8 mouse cellular contexts compared by ENCODE assay signal in genomic region chr16:20535296-20536080, GRCm38 (mm10). TPM values are rescaled to one million over a fixed set of nuclear protein-coding genes. Genes with fewer than 3 reads are reported as not detected.
DNase-seq lines count a peak whose midpoint lies in the region; ATAC-seq and TF ChIP-seq lines count a peak whose summit lies in the region.

Gene Ap2m1, plus strand, starts transcription at chr16:20535478.

- no peaks in the 10 kb centered on the region for H3K27me3 ChIP-seq in forebrain, embryonic 15.5 days

- H3K36me3 ChIP-seq in ES-E14 (ENCODE audit: control insufficient read depth, insufficient read depth, low read length, poor library complexity, severe bottlenecking), result peaks cover 18% of the 10 kb centered on the region
- peaks cover 42% of the 10 kb centered on the region for H3K36me3 ChIP-seq in forebrain, embryonic 15.5 days

- peak; percentile 82; the same call in 1 of the 2 replicates for TF ChIP-seq POLR2A in lung, adult 2 months (IDR thresholded peaks at IDR 0.05; ENCODE audit: borderline replicate concordance, extremely low read depth, low read depth, low read length)

- H3K9me3 ChIP-seq in ES-E14 (ENCODE audit: control insufficient read depth, insufficient read depth, low read depth, low read length), result no peaks in the 10 kb centered on the region
- H3K9me3 ChIP-seq in forebrain, embryonic 15.5 days, result no peaks in the 10 kb centered on the region

- intact Hi-C loops in heart, postnatal 25 days (cut with DNase I), result loop anchor here (5.0 kb wide), 1 partner anchor 182 kb away; the partner anchor contains the start of genes Clcn2 and Polr2h

- H3K27ac ChIP-seq in ES-E14 (ENCODE audit: insufficient read depth, low read depth, low read length, poor library complexity, severe bottlenecking), result peak within 1 kb of the TSS; percentile 82
- H3K27ac ChIP-seq in forebrain, embryonic 15.5 days (replicated peaks), result peak within 1 kb of the TSS; percentile 80

- DNase-seq in ES-E14 (ENCODE audit: low read depth, low spot score), result peak; percentile 94
- DNase-seq in cerebellum, adult 11-12 months, result peak; percentile 98
- DNase-seq in heart, postnatal 25 days (ENCODE audit: low spot score), result peak; percentile 92
- DNase-seq in layer of hippocampus, adult 18-20 months (ENCODE audit: low spot score in 2 of 2), result peak; percentile 95 to 98
- peak; percentile 90 for DNase-seq in lung, adult 2 months
- peak; percentile 87 to 97 for DNase-seq in thymus, adult 18-20 months

- in situ Hi-C loops in ES-E14 (cut with MboI; ENCODE audit: low sequenced_read_pairs in 2 of 2, unreplicated experiment in 2 of 2), result no loop called here

- H3K4me1 ChIP-seq in ES-E14 (ENCODE audit: control insufficient read depth in 2 of 2, insufficient read depth in 2 of 2, low read length in 2 of 2, poor library complexity in 1 of 2), result peaks cover 5 to 15% of the 10 kb centered on the region in 2 experiments; a peak in 3 of 4 replicates
- peaks cover 26% of the 10 kb centered on the region for H3K4me1 ChIP-seq in forebrain, embryonic 15.5 days
- H3K4me1 ChIP-seq in lung, adult 2 months (ENCODE audit: control insufficient read depth, insufficient read depth, low read length), result peaks cover 10% of the 10 kb centered on the region

- no peak for TF ChIP-seq CTCF in lung, adult 2 months (IDR thresholded peaks at IDR 0.05; ENCODE audit: insufficient read depth, low read length)

- H3K9ac ChIP-seq in ES-E14 (ENCODE audit: insufficient read depth, low read depth, low read length, poor library complexity, severe bottlenecking), result peak within 1 kb of the TSS; percentile 95
- H3K9ac ChIP-seq in forebrain, embryonic 15.5 days (replicated peaks), result peak within 1 kb of the TSS; percentile 97

- under 1% methylated on average over 52 of the region's 52 CpGs for WGBS in forebrain, embryonic 15.5 days
- under 1% methylated on average over 52 of the region's 52 CpGs for WGBS in lung, adult 2 months

- peak within 1 kb of the TSS; percentile 72 to 97 for H3K4me3 ChIP-seq in ES-E14 (ENCODE audit: insufficient read depth in 1 of 2, low read depth in 1 of 2, low read length in 2 of 2, poor library complexity in 1 of 2, severe bottlenecking in 1 of 2)
- H3K4me3 ChIP-seq in forebrain, embryonic 15.5 days, result peak within 1 kb of the TSS; percentile 88
- peak within 1 kb of the TSS; percentile 96 for H3K4me3 ChIP-seq in lung, adult 2 months (replicated peaks; ENCODE audit: extremely low read depth, low read depth, low read length)

- peak; percentile 99 for ATAC-seq in forebrain, embryonic 15.5 days (replicated peaks)
- peak; percentile 99 for ATAC-seq in neutrophil, adult 5-6 weeks (ENCODE audit: extremely low read depth, insufficient number of reproducible peaks, low FRiP score, poor library complexity, severe bottlenecking)

- H3K4me2 ChIP-seq in forebrain, embryonic 15.5 days (replicated peaks), result peak within 1 kb of the TSS; percentile 87

TF ChIP-seq in ES-E14, 5 proteins besides CTCF, POLR2A, EP300 and RAD21:
- TF ChIP-seq HCFC1 (IDR thresholded peaks at IDR 0.05; ENCODE audit: borderline replicate concordance, insufficient read depth, low read length) (peak; percentile 100), MAFK (IDR thresholded peaks at IDR 0.05; ENCODE audit: insufficient read depth, low read depth, low read length) (no peak), ZC3H11A (IDR thresholded peaks at IDR 0.05; ENCODE audit: borderline replicate concordance, low read depth, low read length) (no peak), ZNF384 (IDR thresholded peaks at IDR 0.05; ENCODE audit: low read depth, low read length) (no peak; the same call in 1 of the 2 replicates), CHD2 (IDR thresholded peaks at IDR 0.05; ENCODE audit: low read depth, low read length) (0 out of 2 replicates have a peak, but pooled peaks have one; percentile 80)

RNA-seq across cellular contexts. Expression of gene Ap2m1, which starts in this region (rescaled TPM):
- 170 and 236 TPM in 2 replicates for total RNA-seq in ES-E14 (2012; rRNA removed)
- polyA plus RNA-seq in forebrain, embryonic 15.5 days (2015; fragmentation: Nextera tagmentation; extraction: Ambion mirVana), result 1,124 and 1,145 TPM in 2 replicates
- 100 to 1,000 TPM; 201 to 215 TPM for total RNA-seq in heart, postnatal 25 days (2021)
- 100 to 1,000 TPM; 702 to 704 TPM for total RNA-seq in layer of hippocampus, adult 18-20 months (2021)
- polyA plus RNA-seq in lung, adult 2 months (2012; rRNA removed), result 339 and 440 TPM in 2 replicates
- total RNA-seq in neutrophil, adult 5-6 weeks (2017), result 176 and 177 TPM in 2 replicates

Comparison
In these comparisons a context has a peak if more than half of its experiments do, and no peak if none do; other contexts are left out.
1. Peak in every context shown above with its lines: DNase-seq, ATAC-seq, H3K4me3 ChIP-seq and H3K27ac ChIP-seq.